Mouse (Mus musculus) hindbrain, postnatal 0 days (tissue): ENCODE measurements around the gene Adnp. TPM values are rescaled to one million over a fixed set of nuclear protein-coding genes. Genes with fewer than 3 reads are reported as not detected.

Experiments used
- ATAC-seq: fragments of 200-750 bp; cut with Nextera tagmentation; 2 replicates; pipeline ENCODE4 v1.8.0; 2017; ENCODE audit warnings: mild to moderate bottlenecking, moderate TSS enrichment, moderate library complexity
- DNase-seq: peaks from one replicate; pipeline ENCODE4 v3.0.0-alpha.2; 2015; ENCODE audit warnings: low spot score
- H3K27ac ChIP-seq: fragments of 300-500 bp; sonication (generic); 2 replicates; pipeline ENCODE4 v1.5.1; 2014; ENCODE audit warnings: mild to moderate bottlenecking
- H3K27me3 ChIP-seq: fragments of 300-500 bp; sonication (generic); 2 replicates; pipeline ENCODE4 v1.6.1; 2014; ENCODE audit warnings: low read length, mixed read lengths; ENCODE audit not compliant: insufficient read depth
- H3K36me3 ChIP-seq: fragments of 300-500 bp; sonication (generic); 2 replicates; pipeline ENCODE4 v1.6.1; 2014; ENCODE audit warnings: low read length, mixed read lengths; ENCODE audit not compliant: insufficient read depth
- H3K4me1 ChIP-seq: fragments of 300-500 bp; sonication (generic); 2 replicates; pipeline ENCODE4 v1.6.1; 2014; ENCODE audit warnings: antibody characterized with exemption, low read length, mixed read lengths; ENCODE audit not compliant: insufficient read depth
- H3K4me2 ChIP-seq: fragments of 300-500 bp; sonication (generic); 2 replicates; pipeline ENCODE4 v1.6.1; 2014; ENCODE audit warnings: low read depth, mild to moderate bottlenecking, low read length, moderate library complexity, mixed read lengths
- H3K4me3 ChIP-seq: fragments of 300-500 bp; sonication (generic); 2 replicates; pipeline ENCODE4 v1.5.1; 2014; ENCODE audit warnings: low read length
- H3K9ac ChIP-seq: fragments of 300-500 bp; sonication (generic); replicated peaks from 2 replicates; pipeline ENCODE4 v1.6.1; 2014; ENCODE audit warnings: mild to moderate bottlenecking, low read length, moderate library complexity, mixed read lengths
- H3K9me3 ChIP-seq: fragments of 300-500 bp; sonication (generic); 2 replicates; pipeline ENCODE4 v1.6.1; 2016; ENCODE audit warnings: low read length, mixed read lengths
- CTCF ChIP-seq: IDR thresholded peaks from 2 replicates; pipeline ENCODE4 v1.5.1; 2016; ENCODE audit warnings: antibody characterized with exemption, control low read depth, low read depth
- WGBS: fragments of 180-500 bp; shearing (Covaris S2); extraction: QIAGEN DNeasy Blood & Tissue Kit; methylation state at CpG from one replicate; pipeline ENCODE4 v1.1.7; 2014; 5-methylcytosine and 5-hydroxymethylcytosine counted together
- polyA plus RNA-seq: library from polyadenylated mRNA; unstranded; fragments of >200 nt; fragmentation: Nextera tagmentation; extraction: Ambion mirVana; gene quantifications from 2 replicates; pipeline ENCODE4 v1.2.1, GENCODE M21; 2015
- total RNA-seq: library from RNA; depleted of rRNA; stranded (reverse); fragments of >200 nt; gene quantifications from 2 replicates; pipeline ENCODE4 v1.2.3, GENCODE M21; 2014

Gene Adnp
- total and polyA plus RNA-seq, 2 experiments from 2014 or later, result 14.1 to 47.1 TPM

DNA sequence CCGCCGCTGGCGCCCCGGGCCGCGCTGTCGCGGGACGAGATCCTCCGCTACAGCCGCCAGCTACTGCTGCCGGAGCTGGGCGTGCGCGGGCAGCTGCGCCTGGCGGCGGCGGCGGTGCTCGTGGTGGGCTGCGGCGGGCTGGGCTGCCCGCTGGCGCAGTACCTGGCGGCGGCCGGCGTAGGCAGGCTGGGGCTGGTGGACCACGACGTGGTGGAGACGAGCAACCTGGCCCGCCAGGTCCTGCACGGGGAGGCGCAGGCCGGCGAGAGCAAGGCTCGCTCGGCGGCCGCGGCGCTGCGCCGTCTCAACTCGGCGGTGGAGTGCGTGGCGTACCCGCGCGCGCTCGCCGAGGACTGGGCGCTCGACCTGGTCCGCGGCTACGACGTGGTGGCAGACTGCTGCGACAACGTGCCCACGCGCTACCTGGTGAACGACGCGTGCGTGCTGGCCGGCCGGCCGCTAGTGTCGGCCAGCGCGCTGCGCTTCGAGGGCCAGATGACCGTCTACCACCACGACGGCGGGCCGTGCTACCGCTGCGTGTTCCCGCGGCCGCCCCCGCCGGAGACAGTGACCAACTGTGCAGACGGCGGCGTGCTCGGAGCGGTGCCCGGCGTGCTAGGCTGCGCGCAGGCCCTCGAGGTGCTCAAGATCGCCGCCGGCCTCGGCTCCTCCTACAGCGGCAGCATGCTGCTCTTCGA is 24.0 kb upstream of the Adnp start:
- Histone ChIP-seq H3K27ac (peak overlapping the region; percentile 98), H3K4me2 (peak overlapping the region; percentile 95), H3K27me3 (no peaks in the 10 kb centered on the region), H3K9ac (peak overlapping the region; percentile 98), H3K4me1 (peaks cover 23% of the 10 kb centered on the region), H3K9me3 (no peaks in the 10 kb centered on the region), H3K36me3 (peaks cover 7% of the 10 kb centered on the region; the same call in 1 of the 2 replicates), H3K4me3 (peak overlapping the region; percentile 100)
- ATAC-seq (peak; percentile 70), DNase-seq (peak; percentile 54)
- TF ChIP-seq CTCF, result no peak
- WGBS, result 3% methylated on average over 95 of the region's 105 CpGs

- WGBS, result under 1% methylated on average over 70 of the region's 73 CpGs
- peak within 1 kb of the TSS; percentile 95 for H3K4me2 ChIP-seq
- H3K4me1 ChIP-seq, result peaks cover 23% of the 10 kb centered on the region
- ATAC-seq, result peak; percentile 92
- H3K9ac ChIP-seq, result peak within 1 kb of the TSS; percentile 98
- DNase-seq, result peak; percentile 93
- peak within 1 kb of the TSS; percentile 98 for H3K27ac ChIP-seq
- H3K4me3 ChIP-seq, result peak within 1 kb of the TSS; percentile 100
- TF ChIP-seq CTCF, result no peak
- H3K27me3 ChIP-seq, result no peaks in the 10 kb centered on the region
- H3K36me3 ChIP-seq, result peaks cover 12% of the 10 kb centered on the region; the same call in 1 of the 2 replicates
- no peaks in the 10 kb centered on the region for H3K9me3 ChIP-seq
These were observed 23.3 kb upstream of the Adnp start, which contains the start of the genes Gm20716, Dpm1 and Mocs3 for GRCm38 (mm10) chr2:168230026-168230728. Gene Gm20716 (minus strand): TSS chr2:168230364. Gene Dpm1 (minus strand): TSS chr2:168230591. Gene Mocs3 (plus strand): TSS chr2:168230622.

GRCm38 (mm10) chr2:168229116-168230025 is 22.5 kb upstream of the Adnp start:
- ATAC-seq (peak; percentile 13), DNase-seq (peak; percentile 41)
- H3K4me3 ChIP-seq, result peak overlapping the region; percentile 100
- H3K27me3 ChIP-seq, result no peaks in the 10 kb centered on the region
- peaks cover 20% of the 10 kb centered on the region; the same call in 1 of the 2 replicates for H3K36me3 ChIP-seq
- 20% methylated on average over 41 of the region's 41 CpGs for WGBS
- H3K27ac ChIP-seq, result peak overlapping the region; percentile 98
- peak overlapping the region; percentile 98 for H3K9ac ChIP-seq
- H3K4me1 ChIP-seq, result peaks cover 23% of the 10 kb centered on the region
- peak overlapping the region; percentile 95 for H3K4me2 ChIP-seq
- H3K9me3 ChIP-seq, result no peaks in the 10 kb centered on the region
- no peak for TF ChIP-seq CTCF

- Histone ChIP-seq H3K27me3 (no peaks in the 10 kb centered on the region), H3K27ac (no peak overlapping the region), H3K4me2 (no peak overlapping the region), H3K9ac (no peak overlapping the region), H3K4me3 (no peak overlapping the region), H3K4me1 (0 out of 2 replicates have a peak, but pooled peaks cover 4% of the 10 kb centered on the region), H3K36me3 (peaks cover 64% of the 10 kb centered on the region), H3K9me3 (no peaks in the 10 kb centered on the region)
- ATAC-seq (no peak), DNase-seq (no peak)
- TF ChIP-seq CTCF, result no peak
- 85% methylated on average over 6 of the region's 6 CpGs for WGBS
These were observed 16.4 kb upstream of the Adnp start for GRCm38 (mm10) chr2:168223326-168223725.

DNA sequence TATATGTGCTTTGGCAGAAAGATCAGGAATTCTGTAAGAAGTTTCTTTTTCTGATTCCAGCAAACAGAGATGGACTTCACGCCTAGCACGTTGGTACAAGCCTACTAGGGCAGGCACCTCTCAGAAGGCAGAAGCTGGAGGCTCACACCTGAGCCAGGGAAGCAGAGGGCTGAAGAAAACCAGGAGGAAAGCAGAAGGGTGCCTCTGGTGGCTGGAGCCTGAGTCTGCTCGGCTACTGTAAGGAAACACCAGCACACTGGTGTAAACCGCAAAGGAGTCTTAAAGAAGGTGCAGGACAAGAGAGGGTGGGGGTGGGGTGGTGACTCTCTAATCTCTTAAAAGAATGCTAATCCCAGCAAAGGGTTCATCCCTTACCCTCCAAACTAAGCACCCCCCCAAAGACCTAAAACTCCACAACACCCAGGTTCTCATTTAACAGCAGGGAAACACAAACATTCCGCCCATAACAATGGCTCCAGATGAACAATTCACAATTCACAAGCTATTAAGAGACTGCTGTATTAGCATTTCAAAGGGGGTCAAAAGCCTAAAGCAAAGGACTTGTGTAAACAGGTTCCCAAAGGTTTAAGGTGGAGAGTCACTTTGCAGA is 7.0 kb upstream of the Adnp start:
- TF ChIP-seq CTCF, result peak; percentile 35
- no peak overlapping the region for H3K4me3 ChIP-seq
- no peaks in the 10 kb centered on the region for H3K27me3 ChIP-seq
- H3K9me3 ChIP-seq, result no peaks in the 10 kb centered on the region
- no peak overlapping the region for H3K9ac ChIP-seq
- no peak overlapping the region for H3K4me2 ChIP-seq
- H3K27ac ChIP-seq, result no peak overlapping the region
- H3K36me3 ChIP-seq, result peaks cover 62% of the 10 kb centered on the region
- H3K4me1 ChIP-seq, result no peaks in the 10 kb centered on the region
- 52% methylated on average over 5 of the region's 5 CpGs for WGBS
- ATAC-seq, result no peak
- DNase-seq, result no peak

- ATAC-seq (no peak), DNase-seq (no peak)
- H3K9me3 ChIP-seq, result no peaks in the 10 kb centered on the region
- no peaks in the 10 kb centered on the region for H3K27me3 ChIP-seq
- peaks cover 33% of the 10 kb centered on the region for H3K36me3 ChIP-seq
- peak overlapping the region; percentile 69; the same call in 1 of the 2 replicates for H3K4me2 ChIP-seq
- no peak overlapping the region for H3K4me3 ChIP-seq
- H3K9ac ChIP-seq, result no peak overlapping the region
- TF ChIP-seq CTCF, result no peak
- peaks cover 5% of the 10 kb centered on the region; the same call in 1 of the 2 replicates for H3K4me1 ChIP-seq
- WGBS, result 96% methylated on average over 3 of the region's 3 CpGs
- H3K27ac ChIP-seq, result peak overlapping the region; percentile 100
These were observed 971 bp upstream of the Adnp start for GRCm38 (mm10) chr2:168207883-168208282.
